Mouse (Mus musculus): ENCODE data around the gene Sprr2a2. TPM values are rescaled to one million over a fixed set of nuclear protein-coding genes. Genes with fewer than 3 reads are reported as not detected.
"Not testable (repeated sequence)": the region's sequence is repeated elsewhere in the genome, so short reads cannot be mapped to it uniquely, and the experiment has no call there.

Gene Sprr2a2
- polyA plus RNA-seq, 1 experiment = 1.9 TPM

DNA sequence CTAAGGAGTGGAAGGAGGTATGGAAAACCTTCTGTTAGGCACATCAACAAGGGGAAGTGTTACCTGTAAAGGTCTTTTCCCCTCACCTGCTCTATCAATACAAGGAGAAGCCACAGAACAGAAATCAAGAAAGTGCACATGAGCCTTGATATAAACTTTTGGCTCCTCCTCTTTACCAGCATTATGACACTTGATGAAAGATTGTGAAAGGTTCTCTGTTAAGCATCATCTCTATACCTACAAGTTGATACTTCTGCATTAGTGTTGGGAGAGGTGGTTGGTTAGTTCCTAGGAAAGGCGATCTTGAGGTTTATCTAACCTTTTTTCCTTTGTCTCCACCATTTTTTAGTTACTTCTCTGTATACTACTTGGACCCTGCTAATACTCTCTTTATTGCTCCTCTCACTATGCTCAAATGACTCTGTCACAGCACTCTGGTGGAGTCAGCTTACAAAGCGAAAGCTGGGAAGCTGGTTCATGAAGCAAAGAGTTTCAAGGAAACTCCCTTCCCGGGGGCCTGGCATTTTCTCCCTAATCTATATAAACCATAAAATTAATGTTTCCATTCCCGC, 55.8 kb downstream of the Sprr2a2 start:
- not testable (repeated sequence) for DNase-seq (ENCODE audit: extremely low spot score in 1 of 2, low spot score in 1 of 2)

DNA sequence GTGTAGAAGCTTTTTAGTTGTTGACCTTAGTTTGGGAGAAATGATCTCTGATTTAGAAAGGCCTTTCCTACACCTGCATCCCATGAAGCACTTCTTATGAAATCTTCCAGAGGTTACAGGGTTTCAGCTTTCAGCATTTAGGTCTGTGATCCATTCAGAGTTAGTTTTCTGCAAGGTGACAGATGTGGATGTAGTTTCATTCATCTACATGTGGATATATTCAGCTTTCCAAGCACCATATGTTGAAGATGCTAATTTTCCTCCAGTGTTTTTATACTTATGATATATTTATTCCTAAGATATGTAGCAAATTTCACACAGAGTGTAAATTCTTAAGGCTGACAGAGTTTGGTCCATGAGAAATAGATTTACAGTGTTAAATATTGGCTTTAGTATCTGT, 57.8 kb downstream of the Sprr2a2 start:
- DNase-seq (ENCODE audit: extremely low spot score in 1 of 2, low spot score in 1 of 2) = not testable (repeated sequence)

DNA sequence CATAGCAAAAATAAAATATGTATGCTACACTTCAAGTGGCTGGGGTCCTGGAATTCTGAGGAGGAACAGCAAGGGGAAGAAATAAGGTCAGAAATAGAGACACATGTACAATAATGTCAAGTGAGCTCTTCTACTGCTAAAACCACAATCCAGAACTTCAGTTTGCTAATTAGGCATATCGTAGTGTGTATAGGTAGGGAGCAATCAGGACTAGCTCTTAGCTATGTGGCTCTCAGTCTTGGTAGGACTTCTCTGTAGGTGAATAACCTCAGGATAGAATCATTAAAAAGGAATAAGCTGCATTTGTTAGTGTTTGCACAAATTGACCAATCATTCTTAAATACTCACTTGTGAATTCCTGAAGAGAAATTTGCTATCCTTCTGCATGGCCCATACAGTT, 58.3 kb downstream of the Sprr2a2 start:
- not testable (repeated sequence) for DNase-seq (ENCODE audit: extremely low spot score in 1 of 2, low spot score in 1 of 2)

DNA sequence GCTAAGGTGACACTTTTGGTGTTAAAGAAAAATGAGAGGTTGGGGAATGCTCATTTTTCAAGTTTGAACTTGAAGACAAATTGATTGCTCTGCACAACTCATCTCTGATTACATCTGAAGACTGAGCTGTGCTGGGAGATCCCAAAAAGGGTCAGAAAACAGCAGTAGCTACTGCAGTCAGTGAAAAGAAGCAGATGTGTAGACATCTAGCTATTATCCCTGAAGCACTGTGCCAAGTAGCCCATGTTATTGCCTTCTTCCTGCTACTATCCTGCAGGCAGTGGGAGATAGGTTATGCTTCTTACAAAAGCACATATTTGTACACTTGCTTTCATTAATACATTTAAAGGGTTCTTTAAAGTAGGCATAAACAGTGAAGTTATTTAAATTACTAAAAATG, 63.9 kb downstream of the Sprr2a2 start:
- not testable (repeated sequence) for DNase-seq (ENCODE audit: extremely low spot score in 1 of 2, low spot score in 1 of 2)

DNA sequence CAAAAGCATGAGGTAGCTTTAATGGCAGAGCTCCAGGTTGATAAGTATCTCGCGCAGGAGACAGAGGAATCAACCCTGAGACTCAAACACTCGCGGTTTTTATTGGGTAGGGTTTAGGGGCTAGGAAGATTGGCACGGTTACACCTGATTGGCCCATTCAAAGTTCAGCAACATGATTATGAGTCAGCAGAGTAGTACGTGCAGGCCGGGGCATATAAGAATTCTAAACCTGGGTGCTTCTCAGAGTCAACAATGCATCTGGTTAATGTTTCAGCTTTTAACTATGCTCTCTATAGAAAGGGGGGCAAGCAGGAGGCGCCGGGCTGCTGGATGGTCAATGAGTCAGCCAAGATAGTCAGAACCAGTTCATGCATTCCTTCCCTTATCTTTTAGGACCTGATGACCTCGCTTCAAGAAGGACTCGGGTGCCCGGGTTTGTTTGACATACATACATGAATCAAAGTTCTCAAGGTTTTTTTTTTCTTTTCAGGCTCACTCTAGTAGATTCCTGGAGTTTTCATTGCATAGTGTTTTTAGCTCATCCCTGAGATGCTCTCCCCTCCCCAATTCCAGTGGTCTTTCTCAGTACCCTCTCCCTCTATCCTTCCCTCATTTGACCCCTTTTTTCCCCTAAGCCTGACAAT, 65.4 kb downstream of the Sprr2a2 start:
- DNase-seq (ENCODE audit: extremely low spot score in 1 of 2, low spot score in 1 of 2) = not testable (repeated sequence)

DNA sequence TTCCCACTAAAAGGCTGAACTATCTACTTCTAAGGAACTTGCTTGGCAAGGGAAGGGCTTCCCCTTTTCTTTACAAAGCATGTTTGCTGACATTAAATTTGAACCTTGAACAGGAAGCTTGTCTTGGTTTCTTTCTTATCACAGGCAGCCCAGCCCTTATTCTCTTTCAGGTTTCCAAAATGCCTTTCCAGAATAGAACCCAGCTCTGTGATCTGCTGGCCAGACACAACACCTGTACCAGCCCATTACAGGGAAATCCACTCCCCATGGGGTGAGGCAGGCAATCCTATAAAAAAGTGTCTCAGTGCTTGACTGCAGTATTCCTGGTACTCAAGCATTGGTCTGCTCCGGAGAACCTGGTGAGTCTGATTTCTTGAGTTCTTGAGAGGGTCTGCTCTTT, 69.4 kb downstream of the Sprr2a2 start, which contains the start of gene Sprr2a3:
Gene Sprr2a3 (plus strand): TSS at position 317 of the 400 bp plus-strand sequence.
- DNase-seq (ENCODE audit: extremely low spot score in 1 of 2, low spot score in 1 of 2) = not testable (repeated sequence)

DNA sequence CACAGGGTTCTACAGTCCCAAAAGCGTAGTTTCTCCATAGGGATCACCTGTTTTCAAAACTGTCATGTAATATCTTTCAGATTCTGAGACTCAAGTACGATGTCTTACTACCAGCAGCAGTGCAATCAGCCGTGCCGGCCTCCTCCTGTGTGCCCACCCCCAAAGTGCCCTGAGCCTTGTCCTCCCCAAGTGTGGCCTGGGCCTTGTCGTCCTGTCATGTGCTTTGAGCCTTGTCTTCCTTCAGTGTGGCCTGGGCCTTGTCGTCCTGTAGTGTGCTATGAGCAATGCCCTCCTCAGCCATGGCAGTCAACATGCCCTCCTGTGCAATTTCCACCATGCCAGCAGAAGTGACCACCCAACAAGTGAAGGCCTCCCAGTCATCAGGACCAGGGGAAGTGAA, 72.8 kb downstream of the Sprr2a2 start:
- not testable (repeated sequence) for DNase-seq (ENCODE audit: extremely low spot score in 1 of 2, low spot score in 1 of 2)

Other genes with a start within 250 kb of the Sprr2a2 start
- not detected in 2 replicates for gene Pglyrp3, start 201.3 kb upstream of the Sprr2a2 start, polyA plus RNA-seq (2012; rRNA removed)
- gene Lor, start 132.8 kb upstream of the Sprr2a2 start, polyA plus RNA-seq (2012; rRNA removed) = 5.2 and 5.4 TPM in 2 replicates
- gene Prr9, start 92.0 kb upstream of the Sprr2a2 start, polyA plus RNA-seq (2012; rRNA removed) = not detected in 2 replicates
- gene Lelp1, start 73.2 kb upstream of the Sprr2a2 start, polyA plus RNA-seq (2012; rRNA removed) = not detected in 2 replicates
- gene Sprr2a1, start 121 bp upstream of the Sprr2a2 start, polyA plus RNA-seq (2012; rRNA removed) = 0.06 TPM in 1 of 2 replicates, not detected in the other
- gene Sprr2a3, start 69.5 kb downstream of the Sprr2a2 start, polyA plus RNA-seq (2012; rRNA removed) = 0.23 TPM in 1 of 2 replicates, not detected in the other
- gene Sprr2b, start 100.7 kb downstream of the Sprr2a2 start, polyA plus RNA-seq (2012; rRNA removed) = not detected in 2 replicates
- not detected in 2 replicates for gene Sprr2d, start 123.2 kb downstream of the Sprr2a2 start, polyA plus RNA-seq (2012; rRNA removed)
- gene Sprr2e, start 136.2 kb downstream of the Sprr2a2 start, polyA plus RNA-seq (2012; rRNA removed) = not detected in 2 replicates
- gene Sprr2f, start 149.3 kb downstream of the Sprr2a2 start, polyA plus RNA-seq (2012; rRNA removed) = 0.21 TPM in 1 of 2 replicates, not detected in the other
- gene Sprr2h, start 169.8 kb downstream of the Sprr2a2 start, polyA plus RNA-seq (2012; rRNA removed) = not detected in 2 replicates
- gene Sprr2i, start 192.1 kb downstream of the Sprr2a2 start, polyA plus RNA-seq (2012; rRNA removed) = not detected in 2 replicates
- gene Sprr2j-ps, start 202.2 kb downstream of the Sprr2a2 start, polyA plus RNA-seq (2012; rRNA removed) = not detected in 2 replicates
- 6.0 and 7.7 TPM in 2 replicates for gene Gm9774, start 213.5 kb downstream of the Sprr2a2 start, polyA plus RNA-seq (2012; rRNA removed)
- not detected in 2 replicates for gene Sprr2k, start 216.7 kb downstream of the Sprr2a2 start, polyA plus RNA-seq (2012; rRNA removed)
- gene Sprr1b, start 222.9 kb downstream of the Sprr2a2 start, polyA plus RNA-seq (2012; rRNA removed) = not detected in 2 replicates
- not detected in 2 replicates for gene Sprr3, start 242.8 kb downstream of the Sprr2a2 start, polyA plus RNA-seq (2012; rRNA removed)